21 mouse cellular contexts compared by ENCODE assay signal in genomic region chr11:81146574-81147157, GRCm38 (mm10).
A peak's percentile ranks its signal among the peaks of the same experiment; 100 is the strongest.
DNase-seq lines count a peak whose midpoint lies in the region; ATAC-seq and TF ChIP-seq lines count a peak whose summit lies in the region.
"Had no signal": no experiment of that assay in that cellular context is flagged by ENCODE, and none has a peak within 500 bp of the region (broad histone marks: within the 10 kb centered on the region; RNA-seq: fewer than 3 reads in every experiment).

No protein-coding gene starts in this region.

- no peak for ATAC-seq in kidney, embryonic 14.5 days (ENCODE audit: low FRiP score, low TSS enrichment)
- ATAC-seq in lung, embryonic 16.5 days (ENCODE audit: low read depth): peak; percentile 87
- ATAC-seq: CD4-positive, CD25-positive, alpha-beta regulatory T cell, adult 4 months; forebrain, embryonic 15.5 days had no signal

- TF ChIP-seq CTCF in lung, adult 2 months (IDR thresholded peaks at IDR 0.05; ENCODE audit: insufficient read depth, low read length): no peak

- WGBS in kidney, embryonic 14.5 days: 73% methylated on average over 9 of the region's 9 CpGs
- 36% methylated on average over 9 of the region's 9 CpGs for WGBS in lung, embryonic 16.5 days
- WGBS in lung, adult 2 months: 53% methylated on average over 9 of the region's 9 CpGs

- no peak overlapping the region for H3K4me3 ChIP-seq in kidney, embryonic 14.5 days (ENCODE audit: low read length)
- no peak overlapping the region for H3K4me3 ChIP-seq in lung, embryonic 16.5 days (ENCODE audit: low read length)
- H3K4me3 ChIP-seq in lung, adult 2 months (replicated peaks; ENCODE audit: extremely low read depth, low read depth, low read length): no peak overlapping the region
- H3K4me3 ChIP-seq: embryonic facial prominence, embryonic 12.5 days; forebrain, embryonic 15.5 days; heart, embryonic 15.5 days; hindbrain, embryonic 13.5 days had no signal

- no peaks in the 10 kb centered on the region for H3K36me3 ChIP-seq in kidney, embryonic 14.5 days (ENCODE audit: control insufficient read depth, insufficient read depth, low read length)
- H3K36me3 ChIP-seq in lung, embryonic 16.5 days (ENCODE audit: control insufficient read depth, insufficient read depth, low read length): no peaks in the 10 kb centered on the region
- H3K36me3 ChIP-seq: embryonic facial prominence, embryonic 12.5 days; forebrain, embryonic 15.5 days; G1E; heart, embryonic 15.5 days; hindbrain, embryonic 13.5 days had no signal

- H3K9me3 ChIP-seq in kidney, embryonic 14.5 days (ENCODE audit: control insufficient read depth, low read length): no peaks in the 10 kb centered on the region
- no peaks in the 10 kb centered on the region for H3K9me3 ChIP-seq in lung, embryonic 16.5 days (ENCODE audit: control insufficient read depth, low read length)
- H3K9me3 ChIP-seq: embryonic facial prominence, embryonic 12.5 days; forebrain, embryonic 15.5 days; heart, embryonic 15.5 days; hindbrain, embryonic 13.5 days had no signal

- no peak overlapping the region for H3K4me2 ChIP-seq in kidney, embryonic 14.5 days (replicated peaks; ENCODE audit: low read depth, low read length)
- no peak overlapping the region for H3K4me2 ChIP-seq in lung, embryonic 16.5 days (ENCODE audit: low read depth, low read length)
- H3K4me2 ChIP-seq: embryonic facial prominence, embryonic 12.5 days; forebrain, embryonic 15.5 days; heart, embryonic 11.5 days; heart, embryonic 15.5 days; hindbrain, embryonic 13.5 days had no signal

- TF ChIP-seq POLR2A in lung, adult 2 months (IDR thresholded peaks at IDR 0.05; ENCODE audit: borderline replicate concordance, extremely low read depth, low read depth, low read length): no peak

- peaks cover under 1% of the 10 kb centered on the region; the same call in 1 of the 2 replicates for H3K27me3 ChIP-seq in kidney, embryonic 14.5 days (ENCODE audit: control insufficient read depth, insufficient read depth, low read length)
- H3K27me3 ChIP-seq in lung, embryonic 16.5 days (ENCODE audit: control insufficient read depth, insufficient read depth, low read depth, low read length): peaks cover 23% of the 10 kb centered on the region

- no peak overlapping the region for H3K9ac ChIP-seq in kidney, embryonic 14.5 days (ENCODE audit: low read depth, low read length)
- H3K9ac ChIP-seq in lung, embryonic 16.5 days (ENCODE audit: low read length): no peak overlapping the region
- H3K9ac ChIP-seq: embryonic facial prominence, embryonic 12.5 days; forebrain, embryonic 15.5 days; heart, embryonic 15.5 days; hindbrain, embryonic 13.5 days had no signal

- H3K4me1 ChIP-seq in kidney, embryonic 14.5 days (ENCODE audit: control insufficient read depth, insufficient read depth, low read length): no peaks in the 10 kb centered on the region
- H3K4me1 ChIP-seq in lung, embryonic 16.5 days (replicated peaks; ENCODE audit: control insufficient read depth, insufficient read depth, low read length): no peaks in the 10 kb centered on the region; the same call in 1 of the 2 replicates
- no peaks in the 10 kb centered on the region for H3K4me1 ChIP-seq in lung, adult 2 months (ENCODE audit: control insufficient read depth, insufficient read depth, low read length)

- no peak overlapping the region for H3K27ac ChIP-seq in kidney, embryonic 14.5 days (ENCODE audit: low read depth, low read length)
- no peak overlapping the region for H3K27ac ChIP-seq in lung, embryonic 16.5 days (ENCODE audit: low read length)
- H3K27ac ChIP-seq: embryonic facial prominence, embryonic 12.5 days; forebrain, embryonic 15.5 days; heart, embryonic 15.5 days; hindbrain, embryonic 13.5 days had no signal

- DNase-seq in cerebellum, postnatal 10 days: peak; percentile 34 to 36
- DNase-seq in cerebellum, postnatal 25 days: no peak
- DNase-seq in kidney, postnatal 4 days: peak; percentile 7 to 21
- DNase-seq in lung, adult 2 months: no peak
- peak; percentile 7 to 62 for DNase-seq in lung, postnatal 4 days
- DNase-seq: adrenal gland, adult 8-10 months; adrenal gland, postnatal 36 days; B cell, adult 2 months; cerebellum, adult 2 months; gastrocnemius, postnatal 36 days; heart, adult 18-20 months; heart, postnatal 14 days had no signal

Comparison
In these comparisons a context has a peak if more than half of its experiments do, and no peak if none do; other contexts are left out.
1. DNase-seq: peak in cerebellum, postnatal 10 days (2 of 2), kidney, postnatal 4 days (2 of 2) and lung, postnatal 4 days (2 of 2); none in cerebellum, postnatal 25 days (0 of 2) and lung, adult 2 months (single experiment).